Mouse (Mus musculus): Measurements from ENCODE around the gene Rwdd1. TPM values are rescaled to one million over a fixed set of nuclear protein-coding genes. Genes with fewer than 3 reads are reported as not detected.
A peak's percentile ranks its signal among the peaks of the same experiment; 100 is the strongest.

The Rwdd1 gene
- polyA plus RNA-seq (2016; fragmentation: Nextera tagmentation; extraction: Ambion mirVana): 153 and 157 TPM in 2 replicates

GRCm38 (mm10) chr10:34019302-34020075 is at the start of gene Rwdd1:
Gene Rwdd1, minus strand, starts transcription at chr10:34019624.
- no peaks in the 10 kb centered on the region for H3K27me3 ChIP-seq
- peak within 1 kb of the TSS; percentile 78 for H3K4me2 ChIP-seq
- H3K4me1 ChIP-seq (replicated peaks): peaks cover 13% of the 10 kb centered on the region
- no peaks in the 10 kb centered on the region; the same call in 1 of the 2 replicates for H3K36me3 ChIP-seq
- no peaks in the 10 kb centered on the region for H3K9me3 ChIP-seq
- H3K4me3 ChIP-seq (replicated peaks): peak within 1 kb of the TSS; percentile 83
- peak within 1 kb of the TSS; percentile 89 for H3K9ac ChIP-seq (replicated peaks)
- under 1% methylated on average over 82 of the region's 82 CpGs for WGBS
- ATAC-seq (ENCODE audit: insufficient number of reproducible peaks, insufficient read depth, low FRiP score, low TSS enrichment, low read depth): peak; percentile 100
- H3K27ac ChIP-seq: peak within 1 kb of the TSS; percentile 93

GRCm38 (mm10) chr10:34066591-34066990 is 47.2 kb upstream of the Rwdd1 start:
- H3K27me3 ChIP-seq: no peaks in the 10 kb centered on the region
- WGBS: 55% methylated on average over 3 of the region's 3 CpGs
- H3K27ac ChIP-seq: no peak overlapping the region
- no peak overlapping the region for H3K4me3 ChIP-seq (replicated peaks)
- no peak for ATAC-seq (ENCODE audit: insufficient number of reproducible peaks, insufficient read depth, low FRiP score, low TSS enrichment, low read depth)
- no peaks in the 10 kb centered on the region for H3K9me3 ChIP-seq
- no peak overlapping the region for H3K9ac ChIP-seq (replicated peaks)
- H3K4me1 ChIP-seq (replicated peaks): no peaks in the 10 kb centered on the region
- no peak overlapping the region for H3K4me2 ChIP-seq
- no peaks in the 10 kb centered on the region for H3K36me3 ChIP-seq

- Histone ChIP-seq H3K9me3 (no peaks in the 10 kb centered on the region), H3K4me3 (replicated peaks) (no peak overlapping the region), H3K4me2 (no peak overlapping the region), H3K9ac (replicated peaks) (no peak overlapping the region), H3K36me3 (no peaks in the 10 kb centered on the region), H3K27ac (no peak overlapping the region), H3K27me3 (no peaks in the 10 kb centered on the region), H3K4me1 (replicated peaks) (no peaks in the 10 kb centered on the region)
- WGBS: 85% methylated on average over 2 of the region's 2 CpGs
- ATAC-seq (ENCODE audit: insufficient number of reproducible peaks, insufficient read depth, low FRiP score, low TSS enrichment, low read depth): no peak
These were observed 34.6 kb upstream of the Rwdd1 start for GRCm38 (mm10) chr10:34053987-34054386.

GRCm38 (mm10) chr10:34044210-34044609 is 24.8 kb upstream of the Rwdd1 start, which contains the start of gene Calhm4:
Gene Calhm4, minus strand, starts transcription at chr10:34044310.
- no peak within 1 kb of the TSS for H3K9ac ChIP-seq (replicated peaks)
- no peak within 1 kb of the TSS for H3K4me3 ChIP-seq (replicated peaks)
- no peak within 1 kb of the TSS for H3K4me2 ChIP-seq
- H3K4me1 ChIP-seq (replicated peaks): no peaks in the 10 kb centered on the region
- no peaks in the 10 kb centered on the region for H3K9me3 ChIP-seq
- H3K36me3 ChIP-seq: no peaks in the 10 kb centered on the region
- no peak for ATAC-seq (ENCODE audit: insufficient number of reproducible peaks, insufficient read depth, low FRiP score, low TSS enrichment, low read depth)
- no peak within 1 kb of the TSS for H3K27ac ChIP-seq
- WGBS: 82% methylated on average over 5 of the region's 5 CpGs
- H3K27me3 ChIP-seq: no peaks in the 10 kb centered on the region

- Histone ChIP-seq H3K9me3 (no peaks in the 10 kb centered on the region), H3K27ac (0 out of 2 replicates have a peak within 1 kb of the TSS, but pooled peaks have one; percentile 29), H3K4me3 (replicated peaks) (no peak within 1 kb of the TSS), H3K27me3 (no peaks in the 10 kb centered on the region), H3K4me2 (peak within 1 kb of the TSS; percentile 13), H3K9ac (replicated peaks) (no peak within 1 kb of the TSS), H3K36me3 (no peaks in the 10 kb centered on the region), H3K4me1 (replicated peaks) (peaks cover 4% of the 10 kb centered on the region)
- 68% methylated on average over 3 of the region's 3 CpGs for WGBS
- ATAC-seq (ENCODE audit: insufficient number of reproducible peaks, insufficient read depth, low FRiP score, low TSS enrichment, low read depth): no peak
These were observed 18.0 kb upstream of the Rwdd1 start, which contains the start of gene Trappc3l for GRCm38 (mm10) chr10:34037401-34037800. Gene Trappc3l, plus strand, starts transcription at chr10:34037597.

GRCm38 (mm10) chr10:34036587-34036986 is 17.2 kb upstream of the Rwdd1 start:
- no peaks in the 10 kb centered on the region for H3K9me3 ChIP-seq
- no peak for ATAC-seq (ENCODE audit: insufficient number of reproducible peaks, insufficient read depth, low FRiP score, low TSS enrichment, low read depth)
- 15% methylated on average over 5 of the region's 5 CpGs for WGBS
- no peak overlapping the region for H3K9ac ChIP-seq (replicated peaks)
- no peak overlapping the region for H3K27ac ChIP-seq
- peak overlapping the region; percentile 13 for H3K4me2 ChIP-seq
- H3K36me3 ChIP-seq: no peaks in the 10 kb centered on the region
- H3K27me3 ChIP-seq: no peaks in the 10 kb centered on the region
- no peak overlapping the region for H3K4me3 ChIP-seq (replicated peaks)
- H3K4me1 ChIP-seq (replicated peaks): peaks cover 4% of the 10 kb centered on the region

- H3K4me2 ChIP-seq: peak overlapping the region; percentile 50
- H3K27me3 ChIP-seq: no peaks in the 10 kb centered on the region
- peak; percentile 89 for ATAC-seq (ENCODE audit: insufficient number of reproducible peaks, insufficient read depth, low FRiP score, low TSS enrichment, low read depth)
- H3K36me3 ChIP-seq: no peaks in the 10 kb centered on the region
- no peaks in the 10 kb centered on the region for H3K9me3 ChIP-seq
- no peak overlapping the region for H3K27ac ChIP-seq
- H3K4me1 ChIP-seq (replicated peaks): peaks cover 4% of the 10 kb centered on the region
- H3K9ac ChIP-seq (replicated peaks): no peak overlapping the region
- 20% methylated on average over 22 of the region's 22 CpGs for WGBS
- 0 out of 2 replicates have a peak overlapping the region, but pooled peaks have one; percentile 15 for H3K4me3 ChIP-seq (replicated peaks)
These were observed 14.3 kb upstream of the Rwdd1 start for GRCm38 (mm10) chr10:34033630-34034305.

- no peak overlapping the region for H3K27ac ChIP-seq
- no peaks in the 10 kb centered on the region for H3K36me3 ChIP-seq
- no peaks in the 10 kb centered on the region for H3K9me3 ChIP-seq
- H3K4me1 ChIP-seq (replicated peaks): no peaks in the 10 kb centered on the region
- H3K27me3 ChIP-seq: no peaks in the 10 kb centered on the region
- no peak overlapping the region for H3K4me2 ChIP-seq
- H3K4me3 ChIP-seq (replicated peaks): no peak overlapping the region
- no peak overlapping the region for H3K9ac ChIP-seq (replicated peaks)
- no peak for ATAC-seq (ENCODE audit: insufficient number of reproducible peaks, insufficient read depth, low FRiP score, low TSS enrichment, low read depth)
- 85% methylated on average over 5 of the region's 5 CpGs for WGBS
These were observed 10.9 kb upstream of the Rwdd1 start for GRCm38 (mm10) chr10:34030322-34030721.

GRCm38 (mm10) chr10:34018746-34019301 is 600 bp downstream of the Rwdd1 start:
- Histone ChIP-seq H3K9ac (replicated peaks) (peak overlapping the region; percentile 89), H3K36me3 (no peaks in the 10 kb centered on the region; the same call in 1 of the 2 replicates), H3K4me2 (peak overlapping the region; percentile 78), H3K4me3 (replicated peaks) (peak overlapping the region; percentile 83), H3K9me3 (no peaks in the 10 kb centered on the region), H3K27ac (peak overlapping the region; percentile 93), H3K4me1 (replicated peaks) (peaks cover 13% of the 10 kb centered on the region), H3K27me3 (no peaks in the 10 kb centered on the region)
- no peak for ATAC-seq (ENCODE audit: insufficient number of reproducible peaks, insufficient read depth, low FRiP score, low TSS enrichment, low read depth)
- WGBS: 1% methylated on average over 21 of the region's 21 CpGs

GRCm38 (mm10) chr10:34013241-34013640 is 6.2 kb downstream of the Rwdd1 start:
- H3K27ac ChIP-seq: no peak overlapping the region
- H3K4me2 ChIP-seq: no peak overlapping the region
- peaks cover 5% of the 10 kb centered on the region for H3K4me1 ChIP-seq (replicated peaks)
- no peaks in the 10 kb centered on the region for H3K9me3 ChIP-seq
- no peak overlapping the region for H3K4me3 ChIP-seq (replicated peaks)
- WGBS: 80% methylated on average over 2 of the region's 2 CpGs
- no peak for ATAC-seq (ENCODE audit: insufficient number of reproducible peaks, insufficient read depth, low FRiP score, low TSS enrichment, low read depth)
- no peaks in the 10 kb centered on the region for H3K27me3 ChIP-seq
- H3K9ac ChIP-seq (replicated peaks): no peak overlapping the region
- peaks cover 21% of the 10 kb centered on the region for H3K36me3 ChIP-seq

- Histone ChIP-seq H3K9ac (replicated peaks) (no peak overlapping the region), H3K9me3 (no peaks in the 10 kb centered on the region), H3K27me3 (no peaks in the 10 kb centered on the region), H3K4me2 (no peak overlapping the region), H3K4me3 (replicated peaks) (no peak overlapping the region), H3K27ac (no peak overlapping the region), H3K4me1 (replicated peaks) (no peaks in the 10 kb centered on the region), H3K36me3 (peaks cover 28% of the 10 kb centered on the region)
- ATAC-seq (ENCODE audit: insufficient number of reproducible peaks, insufficient read depth, low FRiP score, low TSS enrichment, low read depth): no peak
- 92% methylated on average over 4 of the region's 4 CpGs for WGBS
These were observed 6.8 kb downstream of the Rwdd1 start for GRCm38 (mm10) chr10:34012581-34012980.
